Mouse (Mus musculus): ENCODE measurements around the gene Xrra1.

DNA sequence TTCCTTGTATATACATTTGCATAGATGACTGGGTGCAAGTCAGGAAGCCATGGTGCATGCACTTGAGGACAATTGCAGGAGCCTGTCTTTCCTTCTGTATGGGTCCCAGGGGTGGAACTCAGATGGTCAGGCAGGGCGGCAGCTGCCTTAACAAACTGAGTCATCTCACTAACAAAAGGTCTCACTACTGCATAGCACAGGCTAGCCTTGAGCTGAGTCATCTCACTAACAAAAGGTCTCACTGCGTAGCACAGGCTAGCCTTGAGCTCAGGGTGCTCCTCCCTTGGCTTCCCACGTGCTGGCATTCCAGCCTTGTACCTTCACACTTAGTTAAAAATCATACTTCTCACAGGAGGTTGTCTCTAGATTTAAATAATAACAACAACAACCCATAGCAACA, 87.0 kb downstream of the Xrra1 start:
- TF ChIP-seq CTCF (IDR thresholded peaks at IDR 0.05; ENCODE audit: control insufficient read depth, insufficient read depth, insufficient read length) (no peak), MAX (IDR thresholded peaks at IDR 0.05) (no peak), MYOG (IDR thresholded peaks at IDR 0.05; ENCODE audit: control insufficient read depth, extremely low read depth, insufficient read length) (no peak)

All from C2C12 (cell line).